Mouse (Mus musculus): ENCODE results near the gene Vmn1r15.

- TF ChIP-seq POLR2A (IDR thresholded peaks at IDR 0.05; ENCODE audit: low read depth, low read length) (no peak), CTCF (IDR thresholded peaks at IDR 0.05; ENCODE audit: extremely low read depth, insufficient read length, insufficient replicate concordance, low read depth, low read length) (no peak)
These were observed at the start of gene Vmn1r15 for GRCm38 (mm10) chr6:57257652-57258051.

Measured in small intestine, adult 2 months (tissue).